Mouse (Mus musculus) liver, postnatal 0 days (tissue): ENCODE measurements around the gene Rad51b.

Source experiments
- CTCF ChIP-seq: sonication (generic); IDR thresholded peaks from 2 replicates; pipeline ENCODE4 v1.5.1; 2016; ENCODE audit warnings: antibody characterized with exemption, low read depth
- EP300 ChIP-seq: IDR thresholded peaks from 2 replicates; pipeline ENCODE4 v1.6.1; 2016; ENCODE audit warnings: antibody characterized with exemption, low read depth, mild to moderate bottlenecking

GRCm38 (mm10) chr12:79383583-79383982 lies 86.5 kb downstream of the Rad51b start:
- TF ChIP-seq CTCF: no peak
- TF ChIP-seq EP300: no peak
